Mouse (Mus musculus): ENCODE measurements around the gene Bcas1.
A peak's percentile ranks its signal among the peaks of the same experiment; 100 is the strongest.

- TF ChIP-seq MAX (IDR thresholded peaks at IDR 0.05) (no peak), CTCF (IDR thresholded peaks at IDR 0.05; ENCODE audit: control insufficient read depth, insufficient read depth, insufficient read length) (peak; percentile 42)
These were observed 84.4 kb downstream of the Bcas1 start for GRCm38 (mm10) chr2:170343133-170343818.

Measured in C2C12 (cell line).